Mouse (Mus musculus): ENCODE data around the gene Srpk3. TPM values are rescaled to one million over a fixed set of nuclear protein-coding genes. Genes with fewer than 3 reads are reported as not detected.
A peak's percentile ranks its signal among the peaks of the same experiment; 100 is the strongest.

Srpk3 gene
- polyA plus RNA-seq, 1 experiment from 2014 or later = 4.8 TPM

DNA sequence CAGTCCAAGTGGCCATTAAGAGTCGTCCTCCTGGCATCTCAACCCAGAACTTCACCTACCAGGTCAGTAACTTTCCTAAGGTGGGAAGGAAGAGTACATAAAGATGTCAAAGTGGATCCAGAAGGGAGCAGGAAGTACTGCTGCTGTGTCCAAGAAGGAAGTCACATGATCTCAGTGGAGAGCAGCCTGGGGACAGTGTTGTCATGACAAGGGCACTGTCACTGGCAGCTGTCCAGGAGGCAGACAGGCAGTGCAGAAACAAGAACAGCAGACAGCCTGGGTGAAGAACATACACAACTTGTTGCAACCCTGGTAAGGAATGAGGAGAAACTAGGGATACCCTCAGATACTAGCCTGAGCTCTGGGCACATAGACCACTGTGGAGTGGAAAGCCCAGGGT lies 8.9 kb upstream of the Srpk3 start:
- Histone ChIP-seq H3K4me3 (ENCODE audit: low read length) (no peak overlapping the region), H3K27me3 (ENCODE audit: insufficient read depth, low read length) (no peaks in the 10 kb centered on the region), H3K9ac (replicated peaks; ENCODE audit: low read length) (no peak overlapping the region), H3K36me3 (ENCODE audit: insufficient read depth, low read length) (no peaks in the 10 kb centered on the region), H3K9me3 (ENCODE audit: low read length) (no peaks in the 10 kb centered on the region), H3K4me1 (ENCODE audit: insufficient read depth, low read length) (no peaks in the 10 kb centered on the region), H3K27ac (ENCODE audit: low read length) (no peak overlapping the region), H3K4me2 (replicated peaks; ENCODE audit: low read depth, low read length) (no peak overlapping the region)
- 0 out of 2 replicates have a peak, but pooled peaks have one; percentile 44 for ATAC-seq (ENCODE audit: low FRiP score, low TSS enrichment)
- WGBS = 50% methylated on average over 1 of the region's 1 CpGs

- 69% methylated on average over 9 of the region's 9 CpGs for WGBS
- no peak for ATAC-seq (ENCODE audit: low FRiP score, low TSS enrichment)
- no peak overlapping the region for H3K9ac ChIP-seq (replicated peaks; ENCODE audit: low read length)
Observed at GRCm38 (mm10) chrX:73767267-73767666, 6.9 kb upstream of the Srpk3 start.

GRCm38 (mm10) chrX:73774802-73775483 lies 738 bp downstream of the Srpk3 start:
- Histone ChIP-seq H3K9me3 (ENCODE audit: low read length) (no peaks in the 10 kb centered on the region), H3K36me3 (ENCODE audit: insufficient read depth, low read length) (peaks cover 12% of the 10 kb centered on the region), H3K27me3 (ENCODE audit: insufficient read depth, low read length) (no peaks in the 10 kb centered on the region; the same call in 1 of the 2 replicates), H3K4me2 (replicated peaks; ENCODE audit: low read depth, low read length) (no peak overlapping the region), H3K4me1 (ENCODE audit: insufficient read depth, low read length) (0 out of 2 replicates have a peak, but pooled peaks cover 8% of the 10 kb centered on the region), H3K9ac (replicated peaks; ENCODE audit: low read length) (no peak overlapping the region), H3K4me3 (ENCODE audit: low read length) (no peak overlapping the region), H3K27ac (ENCODE audit: low read length) (peak overlapping the region; percentile 24; the same call in 1 of the 2 replicates)
- ATAC-seq (ENCODE audit: low FRiP score, low TSS enrichment) = peak; percentile 72
- WGBS = 79% methylated on average over 10 of the region's 10 CpGs

More at GRCm38 (mm10) chrX:73767267-73767666, 6.9 kb upstream of the Srpk3 start:
- H3K4me2 ChIP-seq (replicated peaks; ENCODE audit: low read depth, low read length) = no peak overlapping the region
- no peaks in the 10 kb centered on the region for H3K36me3 ChIP-seq (ENCODE audit: insufficient read depth, low read length)
- no peak overlapping the region for H3K27ac ChIP-seq (ENCODE audit: low read length)
- H3K4me1 ChIP-seq (ENCODE audit: insufficient read depth, low read length) = no peaks in the 10 kb centered on the region
- H3K27me3 ChIP-seq (ENCODE audit: insufficient read depth, low read length) = no peaks in the 10 kb centered on the region
- no peak overlapping the region for H3K4me3 ChIP-seq (ENCODE audit: low read length)
- no peaks in the 10 kb centered on the region for H3K9me3 ChIP-seq (ENCODE audit: low read length)

- no peak for ATAC-seq (ENCODE audit: low FRiP score, low TSS enrichment)
- H3K4me2 ChIP-seq (replicated peaks; ENCODE audit: low read depth, low read length) = no peak overlapping the region
- no peaks in the 10 kb centered on the region for H3K27me3 ChIP-seq (ENCODE audit: insufficient read depth, low read length)
- peaks cover 28% of the 10 kb centered on the region for H3K36me3 ChIP-seq (ENCODE audit: insufficient read depth, low read length)
- H3K9me3 ChIP-seq (ENCODE audit: low read length) = no peaks in the 10 kb centered on the region
- no peak overlapping the region for H3K27ac ChIP-seq (ENCODE audit: low read length)
- H3K4me1 ChIP-seq (ENCODE audit: insufficient read depth, low read length) = no peaks in the 10 kb centered on the region
- H3K9ac ChIP-seq (replicated peaks; ENCODE audit: low read length) = no peak overlapping the region
- H3K4me3 ChIP-seq (ENCODE audit: low read length) = no peak overlapping the region
- WGBS = 81% methylated on average over 3 of the region's 3 CpGs
Observed at GRCm38 (mm10) chrX:73782227-73782626, 8.0 kb downstream of the Srpk3 start.

DNA sequence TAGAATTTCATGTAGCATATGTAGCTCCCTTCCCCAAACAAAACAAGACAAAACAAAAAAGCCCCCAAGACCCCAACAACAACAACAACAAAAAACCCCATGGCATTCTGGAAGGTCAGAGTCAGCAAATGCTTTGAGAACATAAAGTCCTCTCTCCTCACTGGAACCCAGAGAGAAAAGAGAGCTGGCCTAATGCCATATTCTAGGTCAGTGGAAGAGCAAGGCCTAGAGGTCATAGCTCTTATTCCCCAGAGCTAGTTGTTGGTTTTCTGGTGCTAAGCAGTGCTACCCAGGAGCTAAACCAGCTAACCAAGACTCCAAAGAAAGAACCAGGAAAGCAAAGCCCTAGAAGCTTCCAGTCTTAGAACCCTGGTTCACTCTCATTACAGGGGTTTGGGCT lies 11.5 kb downstream of the Srpk3 start:
- peak overlapping the region; percentile 93 for H3K27ac ChIP-seq (ENCODE audit: low read length)
- no peaks in the 10 kb centered on the region; the same call in 1 of the 2 replicates for H3K27me3 ChIP-seq (ENCODE audit: insufficient read depth, low read length)
- ATAC-seq (ENCODE audit: low FRiP score, low TSS enrichment) = no peak
- H3K9ac ChIP-seq (replicated peaks; ENCODE audit: low read length) = peak overlapping the region; percentile 74
- peak overlapping the region; percentile 63 for H3K4me2 ChIP-seq (replicated peaks; ENCODE audit: low read depth, low read length)
- H3K4me3 ChIP-seq (ENCODE audit: low read length) = peak overlapping the region; percentile 70
- peaks cover 13% of the 10 kb centered on the region; the same call in 1 of the 2 replicates for H3K36me3 ChIP-seq (ENCODE audit: insufficient read depth, low read length)
- no peaks in the 10 kb centered on the region for H3K9me3 ChIP-seq (ENCODE audit: low read length)
- H3K4me1 ChIP-seq (ENCODE audit: insufficient read depth, low read length) = 0 out of 2 replicates have a peak, but pooled peaks cover 7% of the 10 kb centered on the region

DNA sequence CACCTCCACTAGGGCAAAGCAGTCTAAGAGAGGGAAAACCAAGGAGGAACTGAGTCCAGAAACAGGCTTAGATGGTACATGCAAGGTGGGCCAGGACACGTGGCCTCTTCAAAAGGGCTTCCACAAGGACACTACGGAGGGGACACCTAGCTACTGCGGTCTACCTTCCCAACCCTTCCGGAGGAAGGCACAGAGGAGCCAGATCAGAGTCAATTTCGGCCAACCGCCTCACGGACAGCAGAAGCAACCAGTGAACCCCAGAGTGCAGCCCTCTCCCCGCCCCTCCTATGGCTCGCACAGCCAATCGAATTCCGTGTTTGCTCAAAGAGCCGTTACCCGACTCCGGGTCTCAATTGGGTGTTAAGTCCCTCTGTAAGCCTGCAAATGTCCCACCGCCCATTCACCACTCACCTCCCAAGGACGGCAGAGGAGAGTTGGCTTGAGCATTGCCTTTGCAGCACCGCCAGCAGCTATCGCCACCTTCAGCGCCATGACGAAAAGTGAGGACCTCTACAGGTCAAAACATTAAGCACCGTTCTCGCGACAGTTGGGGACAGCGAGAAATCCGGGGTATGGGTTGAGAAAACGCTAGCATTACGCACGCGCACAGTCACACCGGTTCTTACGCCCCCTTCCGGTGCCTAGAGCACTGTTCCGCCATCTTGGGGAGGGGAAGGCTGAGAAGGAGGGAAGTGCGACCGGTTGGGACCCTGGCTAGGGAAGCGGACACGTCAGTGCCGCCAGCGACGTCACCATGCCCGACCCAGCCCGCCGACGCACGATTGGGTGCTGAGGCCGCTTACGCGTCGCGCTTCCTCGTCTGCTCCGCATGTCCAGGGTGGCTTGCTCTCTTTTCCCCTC lies 12.4 kb downstream of the Srpk3 start, which contains the start of the genes Idh3g and Ssr4:
Gene Idh3g (minus strand): TSS at position 534 of the 861 bp plus-strand sequence.
Gene Ssr4 (plus strand): TSS at position 665 of the 861 bp plus-strand sequence.
- Histone ChIP-seq H3K4me1 (ENCODE audit: insufficient read depth, low read length) (0 out of 2 replicates have a peak, but pooled peaks cover 7% of the 10 kb centered on the region), H3K9me3 (ENCODE audit: low read length) (no peaks in the 10 kb centered on the region), H3K27me3 (ENCODE audit: insufficient read depth, low read length) (no peaks in the 10 kb centered on the region; the same call in 1 of the 2 replicates), H3K4me3 (ENCODE audit: low read length) (peak within 1 kb of the TSS; percentile 70), H3K4me2 (replicated peaks; ENCODE audit: low read depth, low read length) (peak within 1 kb of the TSS; percentile 63), H3K27ac (ENCODE audit: low read length) (peak within 1 kb of the TSS; percentile 93), H3K36me3 (ENCODE audit: insufficient read depth, low read length) (peaks cover 7% of the 10 kb centered on the region; the same call in 1 of the 2 replicates), H3K9ac (replicated peaks; ENCODE audit: low read length) (peak within 1 kb of the TSS; percentile 84)
- ATAC-seq (ENCODE audit: low FRiP score, low TSS enrichment) = peak; percentile 98
- WGBS = 23% methylated on average over 52 of the region's 52 CpGs

DNA sequence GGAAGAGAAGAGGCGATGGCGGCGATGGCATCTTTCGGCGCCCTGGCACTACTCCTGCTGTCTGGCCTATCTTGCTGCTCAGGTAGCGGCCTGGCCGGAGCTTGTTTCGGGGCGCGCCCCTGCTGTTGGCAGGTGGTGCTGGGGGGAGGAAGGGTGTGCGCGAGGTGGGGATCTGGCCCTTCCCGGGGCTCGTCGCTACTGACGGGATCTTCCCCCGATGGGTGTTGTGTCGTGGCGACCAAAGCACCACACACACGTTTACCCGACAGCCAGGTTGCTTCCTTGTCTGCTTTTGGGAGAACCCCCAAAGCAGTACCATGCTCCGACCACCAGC lies 13.0 kb downstream of the Srpk3 start:
- Histone ChIP-seq H3K27me3 (ENCODE audit: insufficient read depth, low read length) (no peaks in the 10 kb centered on the region; the same call in 1 of the 2 replicates), H3K4me3 (ENCODE audit: low read length) (peak overlapping the region; percentile 70), H3K27ac (ENCODE audit: low read length) (peak overlapping the region; percentile 68), H3K4me1 (ENCODE audit: insufficient read depth, low read length) (0 out of 2 replicates have a peak, but pooled peaks cover 7% of the 10 kb centered on the region), H3K4me2 (replicated peaks; ENCODE audit: low read depth, low read length) (peak overlapping the region; percentile 60), H3K9ac (replicated peaks; ENCODE audit: low read length) (peak overlapping the region; percentile 84), H3K36me3 (ENCODE audit: insufficient read depth, low read length) (peaks cover 6% of the 10 kb centered on the region; the same call in 1 of the 2 replicates), H3K9me3 (ENCODE audit: low read length) (no peaks in the 10 kb centered on the region)
- ATAC-seq (ENCODE audit: low FRiP score, low TSS enrichment) = peak; percentile 49
- 8% methylated on average over 21 of the region's 22 CpGs for WGBS

DNA sequence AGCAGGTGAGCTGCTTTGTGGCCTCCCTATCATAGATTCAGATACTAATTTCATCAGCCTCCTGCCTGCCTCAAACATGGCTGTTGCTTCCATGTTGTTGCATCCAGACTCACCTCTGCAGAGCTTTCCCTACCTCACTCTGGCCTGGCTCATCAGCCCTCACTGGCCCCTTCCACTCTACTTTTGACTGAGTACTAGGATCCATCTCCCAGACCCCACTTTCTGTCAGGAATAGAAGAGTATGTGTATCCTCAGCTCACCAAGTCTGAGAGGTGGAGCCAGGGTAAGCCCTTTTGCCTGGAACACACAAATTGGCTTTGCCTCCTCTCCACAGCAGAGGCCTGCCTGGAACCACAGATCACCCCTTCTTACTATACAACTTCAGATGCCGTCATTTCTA lies 14.3 kb downstream of the Srpk3 start:
- H3K27me3 ChIP-seq (ENCODE audit: insufficient read depth, low read length) = no peaks in the 10 kb centered on the region; the same call in 1 of the 2 replicates
- H3K9me3 ChIP-seq (ENCODE audit: low read length) = no peaks in the 10 kb centered on the region
- H3K4me3 ChIP-seq (ENCODE audit: low read length) = no peak overlapping the region
- no peak overlapping the region; the same call in 1 of the 2 replicates for H3K9ac ChIP-seq (replicated peaks; ENCODE audit: low read length)
- H3K36me3 ChIP-seq (ENCODE audit: insufficient read depth, low read length) = peaks cover 6% of the 10 kb centered on the region; the same call in 1 of the 2 replicates
- H3K27ac ChIP-seq (ENCODE audit: low read length) = no peak overlapping the region
- 94% methylated on average over 1 of the region's 1 CpGs for WGBS
- 0 out of 2 replicates have a peak, but pooled peaks cover 7% of the 10 kb centered on the region for H3K4me1 ChIP-seq (ENCODE audit: insufficient read depth, low read length)
- ATAC-seq (ENCODE audit: low FRiP score, low TSS enrichment) = no peak
- H3K4me2 ChIP-seq (replicated peaks; ENCODE audit: low read depth, low read length) = peak overlapping the region; percentile 60

DNA sequence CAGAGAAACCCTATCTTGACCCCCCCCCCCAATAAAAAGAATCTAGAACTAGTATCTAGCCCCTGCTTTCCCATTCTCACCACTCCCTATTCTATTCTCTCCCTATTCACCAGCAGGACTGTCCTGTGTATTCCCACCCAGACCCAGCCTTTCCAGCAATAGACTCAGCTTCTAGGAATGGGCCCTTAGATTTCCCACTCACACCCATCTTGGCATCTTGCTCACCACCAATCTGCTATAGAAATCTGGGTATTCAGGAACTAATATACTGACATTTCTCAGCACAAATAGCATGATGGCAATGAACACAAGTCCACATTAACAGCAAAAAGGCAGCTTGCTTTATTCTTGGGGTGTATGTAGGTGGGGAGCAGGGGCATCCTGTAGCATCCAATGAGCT lies 18.8 kb downstream of the Srpk3 start:
- no peaks in the 10 kb centered on the region for H3K9me3 ChIP-seq (ENCODE audit: low read length)
- no peak overlapping the region for H3K9ac ChIP-seq (replicated peaks; ENCODE audit: low read length)
- ATAC-seq (ENCODE audit: low FRiP score, low TSS enrichment) = no peak
- 0 out of 2 replicates have a peak, but pooled peaks cover 4% of the 10 kb centered on the region for H3K4me1 ChIP-seq (ENCODE audit: insufficient read depth, low read length)
- 0 out of 2 replicates have a peak, but pooled peaks cover 3% of the 10 kb centered on the region for H3K27me3 ChIP-seq (ENCODE audit: insufficient read depth, low read length)
- H3K36me3 ChIP-seq (ENCODE audit: insufficient read depth, low read length) = peaks cover 6% of the 10 kb centered on the region; the same call in 1 of the 2 replicates
- no peak overlapping the region for H3K27ac ChIP-seq (ENCODE audit: low read length)
- no peak overlapping the region for H3K4me2 ChIP-seq (replicated peaks; ENCODE audit: low read depth, low read length)
- no peak overlapping the region for H3K4me3 ChIP-seq (ENCODE audit: low read length)

Data from kidney, embryonic 16.5 days (tissue).